Mouse (Mus musculus): Measurements from ENCODE around the gene Xirp1. TPM values are rescaled to one million over a fixed set of nuclear protein-coding genes. Genes with fewer than 3 reads are reported as not detected.

The Xirp1 gene
- polyA plus RNA-seq, 1 experiment from 2014 or later, result 0.05 TPM

- no peak overlapping the region for H3K4me3 ChIP-seq
- H3K27me3 ChIP-seq (ENCODE audit: low read depth, poor library complexity, severe bottlenecking), result no peaks in the 10 kb centered on the region
- no peaks in the 10 kb centered on the region for H3K4me1 ChIP-seq
- no peak for DNase-seq (ENCODE audit: low spot score)
- H3K9me3 ChIP-seq (replicated peaks), result no peaks in the 10 kb centered on the region
- no peaks in the 10 kb centered on the region for H3K36me3 ChIP-seq
- H3K27ac ChIP-seq, result no peak overlapping the region
- WGBS, result 88% methylated on average over 7 of the region's 7 CpGs
Measured at GRCm38 (mm10) chr9:120037414-120037813, 14.0 kb upstream of the Xirp1 start.

DNA sequence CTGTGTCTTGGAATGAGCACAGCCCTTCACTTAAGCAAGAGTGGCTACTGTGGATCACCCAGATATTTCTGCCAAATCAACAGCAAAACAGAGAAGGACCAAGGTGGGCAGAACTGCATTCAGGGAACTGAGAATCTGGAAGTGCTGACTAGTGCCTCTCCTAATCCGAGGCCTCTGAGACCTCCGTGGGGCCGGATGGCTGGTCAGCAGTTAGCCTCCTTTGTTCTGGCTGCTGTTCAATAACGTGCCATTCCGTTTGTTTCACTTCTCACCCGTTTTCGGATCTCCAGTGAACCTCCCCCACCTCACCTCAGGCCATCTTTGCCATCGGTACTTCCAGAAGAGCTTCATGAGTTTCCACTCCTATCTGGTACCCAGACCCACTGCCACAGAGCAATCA, 11.0 kb upstream of the Xirp1 start:
- Histone ChIP-seq H3K4me3 (no peak overlapping the region), H3K27me3 (ENCODE audit: low read depth, poor library complexity, severe bottlenecking) (no peaks in the 10 kb centered on the region), H3K27ac (no peak overlapping the region), H3K4me1 (no peaks in the 10 kb centered on the region), H3K36me3 (no peaks in the 10 kb centered on the region), H3K9me3 (replicated peaks) (no peaks in the 10 kb centered on the region)
- DNase-seq (ENCODE audit: low spot score), result no peak
- 87% methylated on average over 8 of the region's 8 CpGs for WGBS

DNA sequence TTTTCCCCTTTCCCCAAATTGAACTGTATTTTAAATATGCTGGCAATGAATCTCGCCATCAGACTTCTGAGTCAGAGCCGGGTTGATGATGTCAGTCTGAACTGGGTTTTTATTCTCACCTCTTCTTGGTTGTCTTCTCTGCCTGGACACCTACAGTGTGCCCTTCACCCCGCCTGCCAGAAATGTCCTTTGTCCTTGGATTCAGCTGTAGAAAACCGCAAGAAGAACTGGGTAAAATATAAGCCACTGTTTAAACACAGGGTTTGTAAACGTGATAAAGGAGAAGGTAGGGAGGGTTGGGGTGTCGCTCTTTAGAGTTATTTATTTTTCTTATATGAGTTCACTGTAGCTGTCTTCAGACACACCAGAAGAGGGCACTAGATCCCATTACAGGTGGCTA, 9.3 kb upstream of the Xirp1 start:
- no peak overlapping the region for H3K27ac ChIP-seq
- WGBS, result 87% methylated on average over 6 of the region's 6 CpGs
- no peak for DNase-seq (ENCODE audit: low spot score)

GRCm38 (mm10) chr9:120030421-120030820, 7.0 kb upstream of the Xirp1 start:
- no peak overlapping the region for H3K4me3 ChIP-seq
- no peaks in the 10 kb centered on the region for H3K27me3 ChIP-seq (ENCODE audit: low read depth, poor library complexity, severe bottlenecking)
- WGBS, result 89% methylated on average over 10 of the region's 10 CpGs
- DNase-seq (ENCODE audit: low spot score), result no peak
- peaks cover 4% of the 10 kb centered on the region; the same call in 1 of the 2 replicates for H3K4me1 ChIP-seq
- no peaks in the 10 kb centered on the region for H3K9me3 ChIP-seq (replicated peaks)
- no peak overlapping the region for H3K27ac ChIP-seq
- H3K36me3 ChIP-seq, result no peaks in the 10 kb centered on the region

More for the DNA sequence above, 9.3 kb upstream of the Xirp1 start:
- no peaks in the 10 kb centered on the region for H3K9me3 ChIP-seq (replicated peaks)
- no peaks in the 10 kb centered on the region for H3K27me3 ChIP-seq (ENCODE audit: low read depth, poor library complexity, severe bottlenecking)
- no peak overlapping the region for H3K4me3 ChIP-seq
- peaks cover under 1% of the 10 kb centered on the region; the same call in 1 of the 2 replicates for H3K4me1 ChIP-seq
- H3K36me3 ChIP-seq, result no peaks in the 10 kb centered on the region

DNA sequence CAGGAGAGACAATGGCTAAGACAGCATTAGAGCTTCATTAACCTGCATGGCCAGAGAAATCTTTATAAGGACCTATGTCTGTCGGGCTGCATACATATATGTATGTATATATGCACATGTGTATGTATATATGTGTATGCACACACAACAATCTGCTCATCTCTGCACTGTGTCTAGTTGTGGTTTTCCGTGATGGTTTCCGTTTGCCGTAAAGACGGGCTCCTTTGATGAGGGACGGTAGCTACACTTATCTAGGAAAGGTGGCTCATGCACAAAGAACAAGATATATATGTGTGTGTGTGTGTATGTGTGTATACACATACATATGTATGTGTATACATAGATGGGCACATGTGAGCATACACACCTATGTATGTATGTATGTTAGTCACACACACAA, 6.5 kb upstream of the Xirp1 start:
- no peak for DNase-seq (ENCODE audit: low spot score)
- Histone ChIP-seq H3K4me3 (no peak overlapping the region), H3K9me3 (replicated peaks) (no peaks in the 10 kb centered on the region), H3K27ac (no peak overlapping the region), H3K4me1 (peaks cover 4% of the 10 kb centered on the region; the same call in 1 of the 2 replicates), H3K36me3 (no peaks in the 10 kb centered on the region), H3K27me3 (ENCODE audit: low read depth, poor library complexity, severe bottlenecking) (no peaks in the 10 kb centered on the region)
- WGBS, result 93% methylated on average over 6 of the region's 6 CpGs

DNA sequence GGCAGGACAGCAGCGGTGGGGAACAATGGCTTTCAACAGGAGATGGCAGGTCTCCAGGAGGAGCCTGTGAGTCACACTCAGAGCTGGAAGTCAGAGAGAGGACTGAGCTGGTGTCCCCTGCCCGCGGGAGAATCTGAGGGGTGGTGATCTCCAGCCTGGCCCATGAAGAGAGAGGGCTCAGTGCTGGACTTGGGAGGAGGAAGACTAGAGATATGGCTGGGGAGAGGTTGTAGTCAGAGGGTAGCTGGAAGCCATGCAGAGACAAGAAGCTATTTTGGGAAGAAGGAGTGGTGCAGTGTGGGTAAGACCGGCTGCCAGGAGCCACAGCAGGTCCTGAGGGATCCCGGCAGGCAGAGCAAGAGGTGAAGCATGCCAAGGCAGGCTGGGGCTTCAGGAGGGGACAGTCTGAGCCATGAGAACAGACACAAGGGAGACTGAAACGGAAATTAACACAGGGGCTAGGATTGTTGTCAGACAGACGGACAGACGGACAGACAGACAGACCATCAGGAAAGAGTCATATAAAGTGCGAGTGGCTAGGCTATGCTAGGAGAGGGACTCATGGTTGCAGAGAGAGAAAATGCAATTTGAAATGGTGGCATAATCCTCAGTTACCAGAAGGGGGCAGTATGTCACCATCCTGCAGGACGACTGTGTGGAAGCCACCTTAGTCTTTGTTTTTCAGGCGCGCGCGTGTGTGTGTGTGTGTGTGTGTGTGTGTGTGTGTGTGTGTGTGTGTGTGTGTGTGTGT, 4.2 kb upstream of the Xirp1 start:
- Histone ChIP-seq H3K4me3 (no peak overlapping the region), H3K4me1 (peaks cover 4% of the 10 kb centered on the region; the same call in 1 of the 2 replicates), H3K27me3 (ENCODE audit: low read depth, poor library complexity, severe bottlenecking) (no peaks in the 10 kb centered on the region), H3K27ac (no peak overlapping the region), H3K36me3 (no peaks in the 10 kb centered on the region), H3K9me3 (replicated peaks) (no peaks in the 10 kb centered on the region)
- DNase-seq (ENCODE audit: low spot score), result peak; percentile 60
- WGBS, result 33% methylated on average over 14 of the region's 14 CpGs

- Histone ChIP-seq H3K9me3 (replicated peaks) (no peaks in the 10 kb centered on the region), H3K27me3 (ENCODE audit: low read depth, poor library complexity, severe bottlenecking) (no peaks in the 10 kb centered on the region), H3K4me1 (peaks cover 8% of the 10 kb centered on the region; the same call in 1 of the 2 replicates), H3K27ac (no peak overlapping the region), H3K36me3 (no peaks in the 10 kb centered on the region), H3K4me3 (no peak overlapping the region)
- WGBS, result 82% methylated on average over 5 of the region's 5 CpGs
- DNase-seq (ENCODE audit: low spot score), result no peak
Measured at GRCm38 (mm10) chr9:120024625-120025024, 1.2 kb upstream of the Xirp1 start.

GRCm38 (mm10) chr9:120024171-120024570, 773 bp upstream of the Xirp1 start:
- H3K4me3 ChIP-seq, result no peak overlapping the region
- no peaks in the 10 kb centered on the region for H3K9me3 ChIP-seq (replicated peaks)
- H3K4me1 ChIP-seq, result peaks cover 8% of the 10 kb centered on the region; the same call in 1 of the 2 replicates
- H3K36me3 ChIP-seq, result no peaks in the 10 kb centered on the region
- no peak for DNase-seq (ENCODE audit: low spot score)
- H3K27me3 ChIP-seq (ENCODE audit: low read depth, poor library complexity, severe bottlenecking), result peaks cover 3% of the 10 kb centered on the region; the same call in 1 of the 2 replicates
- 88% methylated on average over 10 of the region's 10 CpGs for WGBS
- no peak overlapping the region for H3K27ac ChIP-seq

GRCm38 (mm10) chr9:120021164-120021563, 2.2 kb downstream of the Xirp1 start:
- H3K27ac ChIP-seq, result peak overlapping the region; percentile 1; the same call in 1 of the 2 replicates
- H3K4me3 ChIP-seq, result no peak overlapping the region
- no peak for DNase-seq (ENCODE audit: low spot score)
- H3K36me3 ChIP-seq, result no peaks in the 10 kb centered on the region
- 71% methylated on average over 5 of the region's 5 CpGs for WGBS
- peaks cover 9% of the 10 kb centered on the region for H3K27me3 ChIP-seq (ENCODE audit: low read depth, poor library complexity, severe bottlenecking)
- peaks cover 8% of the 10 kb centered on the region; the same call in 1 of the 2 replicates for H3K4me1 ChIP-seq
- H3K9me3 ChIP-seq (replicated peaks), result no peaks in the 10 kb centered on the region

GRCm38 (mm10) chr9:120020285-120020890, 3.0 kb downstream of the Xirp1 start:
- Histone ChIP-seq H3K27ac (no peak overlapping the region), H3K4me1 (peaks cover 10% of the 10 kb centered on the region; the same call in 1 of the 2 replicates), H3K4me3 (no peak overlapping the region), H3K9me3 (replicated peaks) (no peaks in the 10 kb centered on the region), H3K27me3 (ENCODE audit: low read depth, poor library complexity, severe bottlenecking) (peaks cover 9% of the 10 kb centered on the region), H3K36me3 (no peaks in the 10 kb centered on the region)
- DNase-seq (ENCODE audit: low spot score), result peak; percentile 81
- WGBS, result 47% methylated on average over 7 of the region's 7 CpGs

- H3K4me1 ChIP-seq, result peaks cover 9% of the 10 kb centered on the region; the same call in 1 of the 2 replicates
- H3K27me3 ChIP-seq (ENCODE audit: low read depth, poor library complexity, severe bottlenecking), result peaks cover 15% of the 10 kb centered on the region
- no peak for DNase-seq (ENCODE audit: low spot score)
- H3K4me3 ChIP-seq, result no peak overlapping the region
- no peaks in the 10 kb centered on the region for H3K9me3 ChIP-seq (replicated peaks)
- no peak overlapping the region for H3K27ac ChIP-seq
- WGBS, result 75% methylated on average over 10 of the region's 10 CpGs
- no peaks in the 10 kb centered on the region for H3K36me3 ChIP-seq
Measured at GRCm38 (mm10) chr9:120016956-120017355, 6.4 kb downstream of the Xirp1 start.

DNA sequence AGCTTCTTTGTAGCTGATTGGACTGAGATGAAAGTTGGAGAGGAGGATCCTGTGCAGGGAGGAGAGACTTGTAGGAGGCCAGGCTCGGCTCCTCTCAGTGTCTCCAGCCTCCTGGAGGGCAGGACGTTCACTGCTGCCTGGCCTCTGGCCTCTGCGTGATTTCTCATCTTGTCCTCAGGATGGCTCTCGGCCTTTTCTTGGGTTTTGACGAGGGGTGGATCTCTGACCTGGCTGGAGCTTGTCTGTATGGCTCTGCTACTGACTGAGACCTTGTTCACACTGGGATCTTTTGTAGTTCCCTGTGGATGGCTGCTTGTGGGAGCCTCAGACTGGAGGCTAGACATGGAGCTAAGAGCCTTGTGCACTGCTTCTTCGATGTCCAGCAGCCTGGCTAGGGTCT, 8.6 kb downstream of the Xirp1 start:
- no peak for DNase-seq (ENCODE audit: low spot score)
- Histone ChIP-seq H3K36me3 (no peaks in the 10 kb centered on the region), H3K27me3 (ENCODE audit: low read depth, poor library complexity, severe bottlenecking) (peaks cover 15% of the 10 kb centered on the region), H3K4me3 (no peak overlapping the region), H3K27ac (0 out of 2 replicates have a peak overlapping the region, but pooled peaks have one; percentile 25), H3K9me3 (replicated peaks) (no peaks in the 10 kb centered on the region), H3K4me1 (peaks cover 20% of the 10 kb centered on the region)
- WGBS, result 45% methylated on average over 6 of the region's 6 CpGs

DNA sequence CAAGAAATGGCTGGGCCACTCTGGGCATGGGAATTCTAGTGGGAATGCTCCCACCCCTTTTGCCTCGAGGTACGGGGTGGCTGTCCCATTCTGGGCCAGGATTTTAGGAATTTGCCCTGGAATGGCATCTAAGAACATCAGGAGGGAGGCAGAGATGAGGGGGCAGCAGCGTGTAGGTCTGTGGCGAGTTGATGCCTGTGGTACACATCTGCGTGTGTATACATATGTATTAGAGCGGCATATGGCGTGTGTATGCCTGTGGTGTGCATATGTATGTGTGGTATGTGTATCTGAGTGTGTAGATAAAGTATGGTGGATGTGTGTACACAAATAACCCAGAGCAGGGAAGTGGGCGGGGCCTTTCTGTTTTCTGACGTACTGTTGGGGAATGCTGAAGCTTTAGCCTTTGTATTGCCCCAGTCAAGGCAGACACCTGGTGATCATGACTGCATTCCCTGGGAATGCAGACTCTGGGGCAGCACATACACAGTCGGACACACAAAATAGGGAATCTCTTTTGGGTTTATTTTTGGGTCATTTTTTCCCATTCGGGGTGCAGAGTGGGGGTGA, 10.1 kb downstream of the Xirp1 start:
- H3K4me1 ChIP-seq, result peaks cover 23% of the 10 kb centered on the region
- H3K9me3 ChIP-seq (replicated peaks), result no peaks in the 10 kb centered on the region
- no peaks in the 10 kb centered on the region for H3K36me3 ChIP-seq
- no peak overlapping the region for H3K27ac ChIP-seq
- H3K27me3 ChIP-seq (ENCODE audit: low read depth, poor library complexity, severe bottlenecking), result peaks cover 6% of the 10 kb centered on the region; the same call in 1 of the 2 replicates
- 75% methylated on average over 11 of the region's 11 CpGs for WGBS
- no peak overlapping the region for H3K4me3 ChIP-seq
- DNase-seq (ENCODE audit: low spot score), result no peak

Measured in limb, embryonic 10.5 days (tissue).